Mouse (Mus musculus) ES-Bruce4 (cell line): ENCODE data around the gene Grap2.

Experiments used
- CTCF ChIP-seq: IDR thresholded peaks from one replicate; pipeline ENCODE4 v1.8.1; 2011; ENCODE audit warnings: low read depth, low read length
- POLR2A ChIP-seq: IDR thresholded peaks from one replicate; pipeline ENCODE4 v1.8.1; 2011; ENCODE audit warnings: low read length; ENCODE audit not compliant: insufficient read depth

GRCm38 (mm10) chr15:80559534-80559933 lies 12.9 kb upstream of the Grap2 start:
- TF ChIP-seq CTCF (no peak), POLR2A (no peak)
